Mouse (Mus musculus) cerebellum, postnatal 14 days (tissue): ENCODE measurements around the gene Ifna14.
"Not testable (repeated sequence)": the region's sequence is repeated elsewhere in the genome, so short reads cannot be mapped to it uniquely, and the experiment has no call there.

Experiments
- DNase-seq, 2 experiments: peaks; one replicate each; pipeline ENCODE4 v3.0.0; 2021; ENCODE audit warnings: mixed read lengths in 2 of 2

Ifna14 gene

DNA sequence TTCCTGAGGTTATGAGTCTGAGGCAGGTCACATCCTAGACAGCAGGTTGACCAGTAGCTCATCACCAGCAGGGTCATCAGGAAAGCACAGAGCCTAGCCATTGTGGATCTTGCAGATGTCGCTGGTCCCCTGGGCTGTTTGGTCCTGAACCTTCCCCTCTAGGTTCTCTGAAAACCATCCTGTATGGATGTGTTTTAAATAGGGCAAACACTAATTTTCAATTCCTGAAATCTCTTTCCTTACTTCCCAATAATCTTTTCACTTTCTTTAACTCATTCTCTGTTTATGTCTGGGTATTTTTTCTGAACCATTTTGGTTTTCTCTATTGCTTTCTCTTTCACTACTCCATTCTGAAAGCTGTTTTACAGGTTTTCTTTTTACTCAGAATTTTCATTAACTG lies at the start of gene Ifna14:
TSS of gene Ifna14 (minus strand) at position 101 of the 400 bp plus-strand sequence.
- DNase-seq = no peak

DNA sequence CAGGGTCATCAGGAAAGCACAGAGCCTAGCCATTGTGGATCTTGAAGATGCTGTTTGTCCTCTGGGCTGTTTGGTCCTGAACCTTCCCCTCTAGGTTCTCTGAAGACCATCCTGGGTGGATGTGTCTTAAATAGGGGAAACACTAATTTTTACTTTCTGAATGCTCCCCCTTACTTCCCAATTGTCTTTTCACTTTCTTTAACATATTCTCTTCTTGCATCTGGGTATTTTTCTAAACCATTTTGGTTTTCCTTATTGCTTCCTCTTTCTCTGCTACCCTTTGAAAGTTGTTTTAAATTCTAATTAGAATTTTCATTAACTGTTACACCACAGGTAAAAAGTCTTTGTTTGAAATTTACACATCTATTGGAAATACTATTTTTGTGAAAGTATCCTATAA lies 31.7 kb upstream of the Ifna14 start, which contains the start of gene Ifna12:
TSS of gene Ifna12 (minus strand) at position 101 of the 400 bp plus-strand sequence.
- no peak for DNase-seq

DNA sequence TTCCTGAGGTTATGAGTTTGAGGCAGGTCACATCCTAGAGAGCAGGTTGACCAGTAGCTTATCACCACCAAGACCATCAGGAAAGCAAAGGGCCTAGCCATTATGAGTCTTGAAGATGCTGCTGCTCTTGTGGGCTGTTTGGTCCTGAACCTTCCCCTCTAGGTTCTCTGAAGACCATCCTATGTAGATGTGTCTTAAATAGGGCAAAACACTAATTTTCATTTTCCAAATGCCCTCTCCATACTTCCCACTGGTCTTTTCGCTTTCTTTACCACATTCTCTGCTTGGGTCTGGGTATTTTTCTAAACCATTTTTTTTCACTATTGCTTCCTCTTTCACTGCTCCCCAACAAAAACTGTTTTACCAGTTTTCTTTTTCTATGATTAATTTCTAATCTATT lies 20.7 kb upstream of the Ifna14 start, which contains the start of gene Ifna9:
TSS of gene Ifna9 (minus strand) at position 101 of the 400 bp plus-strand sequence.
- no peak for DNase-seq

DNA sequence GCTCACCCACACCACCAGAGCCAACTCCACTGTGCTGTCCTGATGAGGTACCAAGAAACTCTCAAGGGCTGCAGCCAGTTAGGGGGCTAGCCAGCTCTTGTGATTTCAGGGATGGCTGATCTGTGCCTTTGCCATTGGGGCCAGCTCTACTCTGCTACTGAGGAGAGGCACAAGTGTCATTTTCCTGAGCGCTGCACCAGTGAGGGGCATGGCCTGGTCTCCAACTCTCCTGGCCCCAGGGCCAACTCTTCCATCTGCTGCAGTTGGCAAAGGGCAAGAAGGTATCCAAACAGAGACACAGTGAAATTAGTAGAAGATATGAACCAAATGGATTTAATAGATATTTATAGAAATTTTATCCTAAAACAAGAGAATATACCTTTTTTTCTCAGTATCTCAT lies 9.8 kb downstream of the Ifna14 start:
- DNase-seq = peak; percentile 36 to 77

DNA sequence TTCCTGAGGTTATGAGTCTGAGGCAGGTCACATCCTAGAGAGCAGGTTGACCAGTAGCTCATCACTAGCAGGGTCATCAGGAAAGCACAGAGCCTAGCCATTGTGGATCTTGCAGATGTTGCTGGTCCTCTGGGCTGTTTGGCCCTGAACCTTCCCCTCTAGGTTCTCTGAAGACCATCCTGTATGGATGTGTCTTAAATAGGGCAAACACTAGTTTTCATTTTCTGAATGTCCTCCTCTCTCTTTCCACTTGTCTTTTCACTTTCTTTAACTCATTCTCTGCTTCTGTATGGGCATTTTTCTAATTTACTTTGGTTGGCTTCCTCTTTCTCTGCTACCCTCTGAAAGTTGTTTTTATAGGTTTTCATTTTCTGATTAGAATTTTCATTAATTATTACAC lies 13.5 kb downstream of the Ifna14 start, which contains the start of gene Ifna15:
TSS of gene Ifna15 (minus strand) at position 101 of the 400 bp plus-strand sequence.
- not testable (repeated sequence) for DNase-seq

DNA sequence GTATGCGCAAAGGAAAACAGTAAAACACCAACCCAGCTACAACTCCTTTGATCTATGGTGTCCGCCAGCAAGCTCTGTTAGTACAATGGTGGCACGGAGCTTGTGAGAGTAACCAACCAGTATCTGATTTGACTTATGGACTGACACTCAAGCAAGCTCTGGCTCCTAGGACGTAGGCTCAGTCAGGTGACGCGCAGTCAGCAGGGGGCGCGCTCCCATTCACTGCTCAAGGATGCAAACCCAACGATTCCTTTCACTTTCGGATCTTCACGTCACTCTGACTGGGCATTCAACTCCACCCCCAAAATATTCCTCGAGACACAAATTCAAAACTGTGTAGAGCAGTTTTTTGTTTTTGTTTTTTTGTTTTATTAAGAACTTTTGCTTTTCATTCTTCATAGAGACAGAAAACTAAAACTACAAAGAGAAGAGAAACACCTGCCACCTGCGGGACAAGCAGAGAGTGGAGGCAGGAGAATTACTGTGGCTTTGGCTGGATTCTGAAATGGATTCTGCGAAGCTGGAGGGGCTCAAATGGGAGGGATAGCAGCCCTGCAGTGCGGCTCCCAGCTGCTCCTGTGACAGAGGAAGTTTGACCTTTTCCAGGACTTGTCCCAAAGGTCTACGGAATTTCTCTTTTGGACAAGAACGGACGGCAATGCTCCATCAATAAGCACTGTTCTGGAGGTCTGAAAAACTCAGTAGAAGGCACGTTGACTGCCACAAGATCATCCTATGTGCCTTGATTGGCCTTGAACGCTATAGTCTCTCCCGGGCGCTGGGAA lies 21.2 kb downstream of the Ifna14 start:
- peak; percentile 74 to 76 for DNase-seq

DNA sequence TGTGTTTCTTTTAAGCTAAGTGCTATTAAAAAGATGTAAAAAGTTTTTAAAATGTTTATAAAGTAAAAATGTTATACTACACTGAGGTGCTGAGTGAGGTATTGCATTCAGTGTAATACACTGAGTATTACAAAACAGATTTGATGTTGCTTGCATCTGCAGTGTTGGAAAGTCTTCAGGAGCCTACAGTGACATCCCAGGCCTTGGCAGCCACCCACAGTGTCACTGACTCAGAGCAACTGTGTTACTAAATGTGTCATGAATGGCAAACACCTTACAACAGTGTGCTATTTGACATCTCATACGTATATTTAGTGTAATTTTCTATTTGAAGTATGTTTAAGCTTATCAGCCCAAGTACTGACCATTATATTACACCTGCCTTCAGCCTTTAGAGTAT lies 23.6 kb downstream of the Ifna14 start:
- DNase-seq = peak; percentile 66 to 84

DNA sequence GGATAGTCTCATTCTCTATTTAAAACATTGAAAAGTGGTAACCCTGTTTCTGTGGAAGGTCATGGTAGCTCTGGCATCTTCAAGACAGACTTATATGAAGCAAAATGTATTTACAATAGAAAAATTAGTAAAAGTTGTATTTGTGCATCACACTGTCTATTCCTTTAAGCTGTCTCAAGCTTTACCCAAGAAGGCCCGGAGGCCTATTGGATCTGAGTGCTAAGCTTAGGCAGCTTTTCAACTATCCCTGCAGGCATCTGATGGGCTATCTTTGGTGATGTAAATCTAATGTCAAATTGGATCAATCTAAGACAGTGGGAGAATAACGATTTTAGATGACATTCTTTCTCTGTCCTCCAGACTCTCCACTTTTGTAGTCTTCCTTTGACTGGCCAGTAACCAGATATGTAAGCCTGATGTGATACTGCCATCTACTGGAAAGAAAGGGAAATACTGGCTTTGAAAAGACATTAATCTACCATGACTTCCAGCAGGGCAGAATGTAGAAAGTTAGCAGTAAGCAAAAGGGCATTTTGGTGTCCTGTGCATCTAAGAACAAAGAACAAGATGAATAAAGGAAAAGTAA lies 27.9 kb downstream of the Ifna14 start:
- DNase-seq = peak in 1 of 2 experiments; percentile 70

DNA sequence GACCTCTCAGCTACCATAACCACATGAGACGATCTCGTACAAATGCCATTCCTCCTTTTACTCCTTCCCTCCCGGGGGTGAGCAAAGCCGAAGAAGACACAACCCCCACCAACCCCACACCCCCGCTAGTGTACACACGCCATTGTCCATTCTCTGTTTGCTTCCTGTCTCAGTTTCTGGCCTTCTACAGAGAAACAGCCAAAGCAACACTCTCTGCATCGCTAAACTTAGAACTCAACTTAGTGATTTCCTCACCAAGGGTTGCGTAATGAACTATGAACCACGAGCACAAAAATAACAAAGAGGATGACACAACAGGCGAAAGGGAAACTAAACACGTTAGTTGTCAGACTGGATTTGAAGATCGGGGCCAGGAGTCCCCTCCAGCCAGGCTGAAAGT lies 34.3 kb downstream of the Ifna14 start:
- no peak for DNase-seq

DNA sequence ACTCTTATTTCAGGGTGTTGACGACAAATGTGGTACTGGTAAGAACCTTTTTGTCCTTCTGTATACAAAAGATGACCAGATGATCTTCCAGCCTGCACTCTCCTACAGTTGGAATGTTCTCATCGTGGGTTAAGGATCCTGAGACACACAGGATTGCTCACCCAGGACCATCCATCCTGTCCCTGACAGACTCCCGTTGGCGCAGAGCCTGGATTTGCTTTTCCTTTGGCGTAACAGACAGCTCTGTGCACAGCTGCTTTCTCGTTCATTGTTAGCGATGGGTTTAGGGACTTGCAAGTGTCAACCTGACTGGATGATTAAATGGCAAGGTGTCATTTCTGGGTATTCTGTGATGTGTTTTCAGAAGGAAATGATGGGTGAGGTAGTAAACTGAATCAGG lies 35.0 kb downstream of the Ifna14 start:
- peak in 1 of 2 experiments; percentile 19 for DNase-seq

DNA sequence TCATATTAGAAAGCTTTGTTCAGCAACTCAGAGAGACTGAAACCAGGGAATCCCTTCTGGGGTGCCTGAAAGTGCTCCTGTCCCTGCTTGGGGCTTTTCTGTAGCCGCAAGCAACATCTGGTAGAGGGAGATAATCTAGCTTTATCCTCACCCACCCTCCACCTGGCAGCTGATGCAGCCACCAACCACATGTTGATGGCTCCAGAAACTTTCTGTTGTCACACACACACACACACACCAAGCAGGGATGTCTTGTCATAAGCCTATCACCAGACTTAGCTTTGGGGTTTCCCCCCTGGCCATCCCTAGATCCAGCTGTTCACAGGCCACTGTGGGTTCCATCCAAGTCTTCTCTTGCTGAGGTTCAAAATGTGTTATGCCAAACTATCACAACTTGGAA lies 35.9 kb downstream of the Ifna14 start:
- no peak for DNase-seq

DNA sequence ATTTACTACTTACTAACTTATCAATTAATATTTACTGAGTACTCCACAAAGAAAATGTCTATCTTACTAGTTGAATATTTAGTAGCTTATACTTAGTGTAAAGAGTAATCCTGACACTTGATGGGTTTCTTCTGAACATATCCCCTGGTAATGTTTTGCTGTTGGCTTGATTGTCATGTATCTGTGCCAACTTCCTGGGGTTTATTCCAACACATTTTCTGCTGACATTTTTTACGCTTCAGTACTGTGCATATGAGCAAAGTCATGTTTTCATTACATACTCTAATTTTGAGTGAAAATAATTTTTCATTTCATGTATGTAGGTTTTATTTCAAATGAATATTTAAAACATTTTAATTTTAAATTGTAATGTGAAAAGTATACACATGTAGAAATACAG lies 36.7 kb downstream of the Ifna14 start:
- DNase-seq = peak; percentile 65 to 78

DNA sequence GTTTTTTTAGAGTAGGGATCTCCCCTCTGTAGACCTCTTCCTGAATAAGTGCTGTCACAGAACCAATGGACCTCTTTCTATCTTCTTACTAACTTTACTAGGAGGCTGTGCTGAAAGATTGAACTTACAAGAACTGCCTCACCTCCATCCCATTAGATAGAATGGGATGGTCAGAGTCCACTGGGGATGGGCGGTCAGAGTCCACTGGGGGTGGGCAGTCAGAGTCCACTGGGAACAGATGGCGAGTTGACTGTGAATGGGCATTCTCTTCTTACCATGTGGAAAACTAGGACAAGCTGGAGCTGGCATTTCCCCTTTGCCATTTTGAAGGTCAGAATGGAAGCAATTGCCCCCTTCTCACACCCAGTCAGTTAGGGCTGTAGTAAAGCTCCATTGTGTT lies 38.1 kb downstream of the Ifna14 start:
- no peak for DNase-seq

DNA sequence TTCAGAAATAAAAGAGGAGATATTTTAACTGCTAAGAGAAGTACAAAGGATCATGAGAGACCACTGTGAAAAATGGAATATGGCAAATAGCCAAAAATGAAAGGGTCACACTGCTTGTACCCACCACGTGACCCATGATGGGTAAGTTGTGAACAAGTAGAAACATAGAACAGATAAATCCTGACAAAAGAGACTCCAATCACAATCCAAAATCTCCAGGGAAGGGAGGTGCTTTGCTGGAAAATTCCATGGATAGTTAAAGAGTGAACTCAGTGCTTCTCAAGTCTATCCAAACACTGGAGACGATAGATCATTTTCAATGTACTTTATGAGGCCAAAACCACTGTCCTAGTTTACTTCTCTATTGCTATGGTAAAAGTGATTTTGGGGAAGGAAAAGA lies 40.7 kb downstream of the Ifna14 start:
- DNase-seq = no peak

DNA sequence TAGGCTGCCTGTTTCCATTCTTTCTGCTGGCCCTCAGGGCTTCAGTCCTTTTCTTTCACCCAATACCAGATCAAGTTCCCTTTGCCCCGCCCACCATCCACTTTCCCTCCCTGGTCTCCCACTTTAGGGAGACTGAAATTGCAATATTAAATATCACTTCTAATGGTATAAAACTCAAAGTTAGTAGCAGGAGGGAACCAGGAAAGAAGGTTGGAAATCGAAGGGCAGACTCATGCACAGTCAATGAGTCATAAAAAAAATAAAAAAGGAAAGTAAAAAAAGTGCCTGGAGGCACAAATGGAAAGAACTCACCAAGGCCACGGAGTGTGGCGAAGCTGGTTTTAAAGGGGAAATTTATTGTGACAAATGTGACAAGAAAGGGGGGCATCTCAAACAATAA lies 41.3 kb downstream of the Ifna14 start:
- no peak for DNase-seq

DNA sequence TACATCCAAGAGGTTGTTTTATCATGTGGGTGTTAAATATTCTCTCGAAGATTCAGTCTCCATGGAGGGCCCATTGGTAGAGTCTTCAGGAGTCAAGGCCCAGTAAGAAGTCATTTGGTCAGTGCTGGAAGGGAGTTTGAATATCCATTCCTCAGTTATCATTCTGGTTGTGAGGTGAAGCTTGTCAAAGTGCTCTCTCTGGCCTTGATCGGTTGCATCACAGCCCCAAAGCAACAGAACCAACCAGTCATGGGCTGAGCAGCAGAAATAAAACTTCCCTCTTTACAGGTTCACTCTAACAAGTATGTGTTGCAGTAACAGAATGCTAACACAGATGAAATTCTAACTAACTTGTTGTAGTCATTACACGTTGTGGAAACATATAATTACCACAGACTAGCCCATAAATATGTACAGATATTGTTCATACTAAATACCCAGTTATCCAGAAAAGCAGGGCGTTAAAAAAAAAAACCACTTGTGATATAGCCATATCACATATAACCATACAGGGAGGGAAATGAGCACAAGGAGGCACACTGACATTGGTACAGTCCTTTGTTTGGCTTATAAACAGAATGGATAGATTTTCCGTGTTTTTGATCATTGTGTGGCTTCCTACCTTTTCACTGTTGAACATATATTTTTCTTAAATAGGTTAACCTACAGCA lies 45.1 kb downstream of the Ifna14 start:
- DNase-seq = no peak

DNA sequence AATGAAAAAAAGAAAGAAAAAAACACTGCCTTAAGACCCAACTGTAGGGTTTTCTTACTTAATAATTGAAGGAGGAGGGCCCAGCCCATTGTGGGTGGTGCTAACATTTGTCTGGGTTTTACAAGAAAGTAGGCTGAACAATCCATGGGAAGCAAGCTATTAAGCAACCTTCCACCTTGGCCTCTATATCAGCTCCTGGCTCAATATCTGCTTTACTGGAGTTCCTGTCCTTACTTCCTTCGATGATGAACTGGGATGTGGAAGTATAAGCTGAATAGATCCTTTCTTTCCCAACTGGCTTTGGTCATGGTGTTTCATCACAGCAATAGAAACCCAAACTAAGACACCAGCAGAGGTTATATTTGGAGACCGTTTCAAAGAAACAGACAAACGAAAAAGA lies 46.2 kb downstream of the Ifna14 start:
- DNase-seq = no peak

DNA sequence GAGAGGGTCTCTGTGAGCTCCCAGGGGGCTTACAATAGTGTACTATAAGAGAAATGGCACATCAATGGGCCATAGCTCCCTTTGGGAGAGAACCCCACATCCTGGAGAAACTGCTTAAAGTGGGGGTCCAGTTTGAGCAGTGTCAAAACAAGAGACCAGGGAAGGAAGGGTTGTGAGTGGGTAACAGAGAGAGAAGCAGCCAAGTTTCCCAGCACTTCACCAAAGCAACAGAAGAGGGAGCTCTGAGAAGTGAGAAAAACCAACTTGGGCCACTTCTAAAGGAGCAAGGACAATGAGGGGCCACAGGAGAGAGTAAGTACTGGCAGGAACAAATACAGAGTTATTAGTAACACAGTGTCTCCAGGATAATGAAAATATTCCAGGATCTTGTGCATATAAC lies 48.4 kb downstream of the Ifna14 start:
- DNase-seq = peak; percentile 41 to 44

DNA sequence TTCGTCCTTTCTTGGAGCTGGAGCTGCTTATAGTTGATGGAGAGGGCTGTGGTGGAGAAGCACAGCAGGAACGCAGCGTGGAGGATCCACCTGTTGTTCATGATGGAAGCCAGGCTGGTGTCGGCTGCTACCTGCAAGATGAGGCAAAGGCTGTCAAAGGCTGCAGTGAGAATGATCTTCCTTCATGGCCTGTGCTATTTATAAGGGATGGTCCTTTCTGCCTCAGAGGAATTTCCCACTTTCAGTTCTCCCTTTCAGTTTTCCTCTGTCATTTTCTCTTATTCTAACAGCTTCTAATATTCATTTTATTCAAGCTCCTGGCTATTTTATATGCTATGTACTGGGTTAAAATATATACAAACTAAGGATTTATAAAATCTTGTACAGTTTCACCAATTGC lies 48.9 kb downstream of the Ifna14 start, which contains the start of gene Ifnb1:
TSS of gene Ifnb1 (minus strand) at position 101 of the 400 bp plus-strand sequence.
- no peak for DNase-seq
